Mouse (Mus musculus) ES-CJ7 (cell line): Measurements from ENCODE around the gene Auts2.

ENCODE experiments used
- DNase-seq: peaks from one replicate; pipeline ENCODE4 v3.0.0; 2011; ENCODE audit warnings: low read depth, low spot score

Auts2 gene

DNA sequence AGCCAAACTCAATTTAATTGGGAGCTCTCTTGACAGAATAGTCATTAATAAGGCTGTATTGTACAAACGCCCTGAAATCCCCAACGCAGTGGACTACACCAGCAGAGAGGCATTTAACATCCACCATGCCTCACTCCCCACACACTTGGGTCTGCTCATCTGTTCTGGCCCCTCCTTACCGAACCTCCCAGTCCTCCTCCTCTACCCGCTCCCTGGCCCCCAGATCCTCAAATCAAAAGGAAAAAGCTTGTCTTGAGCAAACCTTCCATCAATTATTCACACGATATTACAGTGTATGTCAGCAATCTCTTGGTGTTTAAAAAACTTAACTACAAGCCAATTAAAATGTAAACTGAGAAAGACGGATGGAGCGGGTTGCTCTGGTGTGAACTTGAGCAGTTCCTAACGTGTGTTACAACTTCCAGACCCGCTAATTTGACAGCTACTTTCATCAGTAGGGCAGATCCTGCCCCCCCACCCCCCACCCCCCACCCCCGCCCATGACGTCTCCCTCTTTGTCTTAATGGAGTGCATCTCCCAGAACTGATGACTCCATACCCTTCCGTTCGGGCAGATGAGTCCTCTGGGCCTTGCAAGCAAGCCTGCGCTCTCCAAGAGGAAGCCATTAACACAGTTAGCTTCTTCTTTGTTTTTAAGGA is 703.4 kb downstream of the Auts2 start:
- no peak for DNase-seq

DNA sequence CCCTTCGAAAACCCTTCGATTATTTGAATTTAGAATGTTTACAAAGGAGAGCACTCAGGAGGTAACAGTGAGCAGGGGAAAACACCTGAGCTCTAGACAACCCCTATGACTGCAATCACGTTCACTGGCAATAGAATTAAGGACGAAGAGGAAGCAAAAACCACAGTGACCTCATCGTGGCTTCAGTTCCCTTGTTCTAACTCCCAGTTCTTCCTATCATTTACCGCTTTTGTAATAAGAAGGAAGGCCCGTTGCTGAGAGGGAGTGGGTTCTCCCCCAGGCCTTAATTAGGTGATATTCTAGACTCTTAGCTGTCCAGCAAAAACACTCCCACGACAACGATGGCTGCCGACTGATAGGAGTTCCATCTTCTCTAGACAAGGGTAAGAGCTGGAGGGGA is 704.1 kb downstream of the Auts2 start:
- DNase-seq, result no peak

DNA sequence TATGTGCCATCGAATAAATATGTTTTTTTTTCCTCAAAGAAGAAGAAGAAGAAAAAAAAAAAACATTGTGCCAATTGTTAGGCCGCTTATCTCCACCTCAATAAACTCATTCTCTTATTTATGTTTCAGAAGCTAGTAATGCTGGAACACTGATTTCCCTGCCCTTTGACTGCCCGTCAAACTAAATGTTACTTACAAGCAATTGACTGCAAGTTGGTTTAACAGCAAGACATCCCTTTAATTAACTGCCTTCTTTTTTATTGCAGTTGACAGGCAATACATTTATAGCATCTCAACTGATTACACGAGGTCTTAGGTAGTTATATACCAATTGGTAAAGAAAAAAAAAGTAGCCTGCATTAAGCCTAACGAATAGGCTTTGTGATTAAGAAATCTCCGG is 705.1 kb downstream of the Auts2 start:
- no peak for DNase-seq

DNA sequence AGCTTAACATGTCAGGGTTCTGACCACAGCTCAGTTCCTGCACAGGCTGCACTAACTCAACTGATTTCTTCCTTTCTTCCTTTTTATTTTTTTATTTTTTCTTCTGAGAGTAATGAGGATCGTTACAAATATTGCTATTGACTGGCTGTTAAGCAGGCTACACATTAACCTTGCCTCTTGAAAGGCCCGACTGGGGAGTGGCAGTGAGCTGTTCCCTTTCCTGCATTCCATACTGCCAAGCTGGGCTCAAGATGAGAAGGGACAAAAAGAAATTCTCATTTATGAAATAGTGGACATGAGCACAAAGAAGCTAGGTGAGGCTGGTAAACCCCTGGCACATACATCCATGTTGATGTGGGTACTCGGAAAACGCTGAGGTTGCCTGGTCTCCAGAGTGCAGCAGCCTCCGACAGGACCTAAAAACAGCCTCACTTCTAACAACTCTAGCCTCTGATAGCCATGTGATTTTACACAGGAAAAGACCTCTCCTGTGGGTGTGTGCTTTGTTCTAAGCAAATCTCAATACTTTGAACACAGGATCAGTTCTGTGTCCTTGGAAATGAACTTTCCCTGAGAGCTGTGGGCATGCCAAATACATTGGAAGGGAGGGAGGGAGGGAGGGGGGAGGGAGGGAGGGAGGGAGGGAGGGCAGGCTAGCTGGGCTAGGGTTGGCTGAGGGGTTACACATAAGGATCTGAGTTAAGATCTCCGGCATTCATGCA is 707.0 kb downstream of the Auts2 start:
- DNase-seq, result no peak

DNA sequence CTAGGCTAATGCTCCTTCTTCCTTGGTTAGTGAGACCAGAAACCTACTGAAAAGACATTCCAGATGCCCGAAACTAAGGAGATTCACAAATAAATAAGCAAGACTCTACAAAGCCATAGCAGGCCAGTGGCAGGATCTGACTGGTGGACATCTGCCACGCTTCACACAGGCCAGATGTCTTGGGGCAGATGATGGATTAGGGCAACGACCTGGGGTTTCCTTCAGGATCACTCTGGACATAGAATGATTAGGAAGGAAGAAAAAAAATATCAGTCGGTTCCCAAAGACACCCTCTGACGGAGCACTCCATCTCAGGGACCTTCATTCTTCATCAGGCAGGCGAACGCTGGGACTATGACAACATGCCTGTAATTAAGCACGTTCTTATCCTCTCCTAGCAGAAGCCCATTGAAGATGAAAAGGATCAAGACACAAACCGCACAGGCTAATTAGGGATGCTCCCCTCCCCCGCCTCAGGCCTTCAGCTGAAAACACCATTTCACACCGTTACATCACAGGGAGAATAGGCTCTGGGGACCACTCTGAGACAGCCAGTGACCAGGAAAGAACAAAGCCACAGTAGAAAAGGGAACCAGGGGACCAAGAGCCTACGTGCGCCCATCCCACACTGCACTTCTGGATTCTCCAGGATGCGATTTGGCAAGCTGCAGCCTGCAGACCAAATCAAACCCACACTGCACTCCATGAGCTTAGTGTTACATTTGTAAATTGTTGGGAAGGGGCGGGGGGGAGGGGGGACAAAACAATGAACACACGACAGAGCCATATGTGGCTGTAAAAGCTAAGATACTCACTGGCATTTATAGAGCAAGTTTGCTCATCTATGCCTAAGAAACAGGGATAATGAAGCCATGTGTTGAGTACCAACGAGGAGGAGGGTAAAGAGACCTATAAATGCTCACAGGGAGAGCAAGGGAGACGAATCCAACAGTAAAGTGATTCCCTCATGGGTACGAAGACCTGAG is 710.0 kb downstream of the Auts2 start:
- DNase-seq, result no peak

DNA sequence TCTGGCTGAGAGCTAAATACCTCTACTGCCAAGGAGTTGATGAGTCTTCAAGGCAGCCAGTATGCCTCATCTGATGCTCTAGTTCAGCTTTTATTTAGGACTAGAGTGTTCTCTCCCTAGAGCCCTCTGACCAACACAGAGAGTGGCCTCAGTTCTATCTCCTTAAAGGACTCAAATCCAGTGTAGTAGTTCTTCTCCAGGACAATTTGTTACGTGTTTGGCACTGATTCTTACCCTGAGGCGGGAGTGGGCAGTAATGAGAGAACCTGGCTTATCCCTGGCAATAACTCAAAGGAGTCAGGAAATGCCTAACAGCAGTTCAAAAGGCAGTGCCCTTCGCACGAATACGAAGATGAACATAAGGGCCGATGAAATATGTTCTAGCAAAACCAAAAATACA is 713.0 kb downstream of the Auts2 start:
- no peak for DNase-seq

DNA sequence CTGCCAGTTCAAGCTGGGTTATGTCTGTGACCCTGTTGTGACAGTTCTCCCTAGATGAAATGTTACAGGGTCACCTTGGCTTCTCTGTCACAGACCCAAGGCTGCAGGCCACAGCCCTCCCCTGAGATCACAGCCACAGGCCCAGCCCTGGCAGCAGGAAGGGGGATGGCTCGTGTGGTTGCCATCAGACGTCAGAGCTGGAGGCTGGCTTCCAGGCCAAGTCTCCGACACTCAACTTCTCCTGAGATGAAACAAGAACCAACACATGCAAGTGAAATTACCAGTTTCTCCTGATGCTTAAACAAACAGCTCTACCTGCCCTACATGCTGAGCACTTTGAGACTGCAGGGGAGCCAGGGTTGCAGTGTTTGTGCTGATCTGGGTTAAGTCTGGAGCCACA is 713.9 kb downstream of the Auts2 start:
- DNase-seq, result no peak

DNA sequence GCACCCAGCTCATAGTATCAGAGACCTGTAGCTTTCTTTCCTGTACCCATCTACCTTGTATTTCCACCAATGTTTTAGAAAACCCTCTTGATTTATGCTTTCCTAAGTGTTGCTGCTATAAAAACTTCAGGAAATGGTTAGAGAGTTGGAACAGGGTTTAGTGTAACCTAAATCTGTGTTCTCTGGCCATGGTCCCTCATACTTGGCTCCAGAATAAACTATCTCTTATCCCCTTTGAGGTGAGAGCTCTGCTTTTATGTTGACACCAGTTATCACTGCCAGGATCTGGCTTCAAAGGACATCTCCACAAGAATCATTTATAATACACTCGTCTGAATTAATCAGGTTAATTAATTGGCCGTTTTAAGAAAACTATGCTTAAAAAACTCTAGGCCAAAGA is 714.5 kb downstream of the Auts2 start:
- DNase-seq, result no peak

DNA sequence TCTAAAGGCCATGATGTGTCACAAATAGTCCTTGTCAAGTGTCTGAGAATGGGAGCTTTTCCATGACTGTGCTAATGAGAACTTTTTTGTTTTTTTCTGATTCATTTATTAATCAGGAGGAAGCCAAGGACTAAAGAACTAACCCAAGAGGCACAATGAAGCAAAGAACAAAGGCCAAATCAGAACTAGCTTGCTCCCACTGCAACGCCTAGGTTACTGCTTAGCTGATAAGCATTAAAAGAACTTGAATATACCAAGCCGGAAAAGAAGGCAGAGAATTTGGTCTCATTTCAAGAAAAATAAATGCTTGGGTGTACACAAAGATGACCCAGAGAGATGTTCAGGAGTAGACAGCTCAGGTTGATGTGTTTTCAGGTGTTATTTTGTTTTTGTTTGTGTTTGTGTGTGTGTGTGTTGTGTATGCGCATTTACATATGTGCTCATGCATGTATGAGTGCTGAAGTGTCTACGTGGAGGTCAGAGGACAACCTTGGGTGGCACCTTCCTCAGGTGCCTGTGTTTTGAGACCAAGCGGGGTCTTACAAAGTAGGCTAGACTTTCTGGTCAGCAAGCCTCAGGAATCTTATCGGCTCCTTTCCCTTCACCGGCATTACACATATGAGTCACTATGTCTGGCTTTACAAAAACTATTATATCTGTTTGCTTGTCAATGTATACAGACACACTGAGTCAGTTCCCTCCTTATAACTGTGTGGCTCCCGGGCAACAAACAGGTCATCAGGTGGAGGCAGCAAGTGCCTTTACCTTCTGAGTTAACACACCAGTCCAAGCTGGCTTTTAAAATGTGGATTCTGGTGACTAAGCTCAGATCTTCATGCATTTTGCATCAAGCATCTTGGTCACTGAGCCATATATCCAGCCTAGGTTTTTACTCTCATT is 716.5 kb downstream of the Auts2 start:
- no peak for DNase-seq

DNA sequence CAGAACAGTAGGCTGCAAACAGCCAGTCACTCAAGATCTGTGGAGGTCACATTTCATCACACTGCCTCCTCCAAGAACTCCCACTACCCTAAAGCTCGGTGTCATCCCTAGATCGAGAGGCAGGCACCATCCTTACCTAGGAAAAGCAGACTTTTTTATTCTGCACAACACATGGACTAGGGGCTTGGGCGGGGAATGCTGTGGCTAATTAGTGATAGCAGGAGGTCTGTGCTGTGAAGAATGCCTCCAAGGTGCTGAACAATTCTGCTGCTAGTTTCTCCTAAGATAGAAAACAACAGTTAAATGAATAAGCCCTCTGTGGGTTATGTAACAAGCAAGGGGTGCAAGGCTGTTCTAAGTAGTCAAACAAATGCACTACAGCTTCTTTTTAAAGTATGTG is 717.7 kb downstream of the Auts2 start:
- no peak for DNase-seq

DNA sequence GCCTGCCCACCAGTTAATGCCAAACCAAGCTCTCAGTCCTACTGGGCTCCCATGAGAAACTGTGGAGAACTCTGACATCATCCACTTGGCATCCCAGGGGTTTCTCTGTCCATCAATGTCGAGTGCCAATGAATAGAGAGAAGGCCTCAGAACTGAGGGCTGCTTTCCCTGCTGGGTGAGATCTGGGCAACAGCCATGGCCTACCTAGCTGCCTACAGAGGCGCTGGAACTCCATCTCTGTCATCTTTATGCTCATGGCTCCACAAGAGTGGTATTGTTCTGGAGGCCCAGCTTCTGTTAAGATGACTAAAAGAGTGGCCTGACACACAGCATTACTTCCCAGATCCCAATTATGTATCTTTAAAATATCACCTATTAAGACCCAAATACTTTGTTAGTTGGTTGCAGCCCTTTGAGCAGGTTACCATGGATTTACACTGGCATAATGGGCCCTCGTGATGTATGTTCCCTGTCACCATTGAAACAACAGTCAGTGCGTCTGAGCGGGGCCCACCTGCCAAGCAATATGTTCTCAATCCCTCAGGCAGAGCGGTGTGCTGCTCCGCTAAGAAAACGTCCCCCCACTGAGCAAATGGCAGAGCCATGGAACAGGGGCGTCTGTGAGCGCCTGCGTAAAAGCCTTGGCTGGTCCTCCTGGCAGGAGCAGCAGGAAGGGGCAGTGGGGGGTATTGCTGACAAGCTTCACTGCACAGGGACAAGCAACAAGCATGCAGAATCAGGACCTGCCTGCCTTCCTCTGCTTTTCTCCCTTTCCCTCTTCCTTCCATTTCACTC is 718.8 kb downstream of the Auts2 start:
- no peak for DNase-seq

DNA sequence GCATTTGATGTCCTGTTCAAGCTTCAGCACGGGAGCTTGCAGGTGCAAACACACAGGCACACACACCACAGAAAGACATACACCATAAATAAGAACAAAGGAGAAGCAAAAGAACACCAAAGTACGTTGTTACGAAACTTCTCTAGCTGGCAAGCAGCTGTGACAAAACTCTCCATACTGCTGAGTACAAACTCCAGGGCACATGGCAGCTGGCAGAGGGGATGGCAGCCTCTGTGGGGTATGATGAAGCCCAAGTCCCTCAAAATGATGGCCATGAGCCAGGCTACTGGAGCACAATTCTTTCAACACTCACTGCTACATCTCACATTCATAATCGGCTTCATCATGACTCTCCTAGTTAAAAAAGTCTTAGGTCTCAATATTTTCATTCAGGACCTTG is 721.7 kb downstream of the Auts2 start:
- no peak for DNase-seq

DNA sequence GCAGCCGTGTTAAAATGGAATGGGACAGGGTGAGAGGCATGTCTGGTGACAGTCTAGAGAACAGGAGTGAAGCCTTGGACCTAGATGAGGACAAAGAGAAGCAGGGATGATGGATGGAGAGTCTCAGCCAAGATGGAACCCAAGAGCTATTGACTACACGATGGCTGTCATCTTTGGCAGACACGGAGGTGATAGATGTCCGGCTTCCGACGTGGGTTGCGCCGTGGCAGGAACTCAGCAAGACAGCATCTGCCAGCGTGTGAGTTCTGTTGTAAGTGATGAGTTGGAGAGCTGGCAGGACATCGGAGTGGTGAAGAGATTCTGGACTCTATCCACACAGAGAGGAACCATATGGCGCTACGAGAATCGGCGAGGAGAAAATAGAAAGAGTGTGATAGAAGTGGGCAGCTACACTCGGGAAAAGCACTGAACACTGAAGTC is 723.9 kb downstream of the Auts2 start:
- DNase-seq, result no peak

DNA sequence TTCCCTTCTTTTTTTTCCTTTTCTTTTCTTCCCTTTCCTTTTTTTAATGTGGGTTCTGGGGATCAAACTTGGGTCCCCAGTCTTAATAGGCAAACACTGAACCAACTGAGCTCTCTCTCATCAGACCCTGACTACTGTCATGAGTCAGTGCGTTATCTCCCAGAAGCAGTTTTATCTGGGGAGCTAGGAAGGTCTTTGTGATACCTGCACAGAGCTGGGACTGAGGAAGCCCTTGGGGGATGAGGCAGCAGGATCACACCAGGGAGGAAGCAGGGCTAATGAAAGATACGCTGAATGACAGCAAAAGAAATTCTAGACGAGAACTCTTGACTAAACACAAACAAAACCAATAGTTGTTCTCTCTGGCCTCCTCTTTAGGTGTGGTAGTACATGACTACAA is 727.6 kb downstream of the Auts2 start:
- no peak for DNase-seq

DNA sequence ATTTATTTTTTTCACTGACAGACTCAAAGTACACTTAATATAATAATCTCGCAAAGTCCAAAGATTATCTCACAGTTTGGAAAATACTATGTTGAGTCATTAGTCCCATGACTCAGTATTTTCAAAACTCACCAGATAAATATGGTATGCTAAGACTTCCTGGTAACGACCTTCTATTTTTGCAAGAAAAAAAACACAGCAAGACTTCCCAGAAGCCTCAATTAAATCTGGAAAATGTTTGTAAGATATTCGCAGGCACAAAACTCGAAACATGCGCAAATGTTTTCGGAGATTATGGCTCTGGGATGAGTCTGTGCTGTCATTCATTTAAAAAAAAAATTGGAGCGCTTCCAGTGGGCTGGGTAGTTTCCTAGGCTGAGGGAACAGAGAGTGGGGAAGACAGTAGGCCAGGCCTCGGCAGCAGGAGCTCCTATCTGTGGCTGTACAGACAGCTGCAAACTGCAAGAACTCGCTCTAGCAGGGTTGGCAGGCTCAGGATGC is 728.6 kb downstream of the Auts2 start:
- no peak for DNase-seq

DNA sequence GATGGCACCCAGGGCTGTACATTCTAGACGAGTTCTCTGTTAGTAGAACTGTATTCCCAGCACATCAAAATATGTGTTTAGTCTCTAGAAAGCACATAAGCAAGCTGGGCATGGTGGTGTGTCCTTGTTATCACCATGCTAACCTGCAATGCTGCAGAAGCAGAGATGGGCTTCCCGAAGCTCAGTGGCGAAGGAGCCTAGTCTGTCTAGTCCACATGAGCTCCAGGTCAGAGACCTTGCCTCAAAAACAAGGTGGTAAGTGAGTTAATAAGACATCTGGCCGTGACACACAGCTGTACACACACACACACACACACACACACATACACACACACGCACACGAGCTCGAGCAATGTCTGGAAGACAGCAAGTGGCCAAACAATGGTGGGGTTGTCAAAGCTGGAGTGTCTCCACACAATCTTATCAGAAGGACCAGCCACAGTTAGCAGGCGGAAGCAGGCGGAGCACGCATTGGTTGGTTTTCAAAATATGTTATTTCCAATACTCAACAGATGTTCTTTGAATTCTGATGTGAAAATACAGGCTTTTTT is 729.1 kb downstream of the Auts2 start:
- DNase-seq, result no peak

DNA sequence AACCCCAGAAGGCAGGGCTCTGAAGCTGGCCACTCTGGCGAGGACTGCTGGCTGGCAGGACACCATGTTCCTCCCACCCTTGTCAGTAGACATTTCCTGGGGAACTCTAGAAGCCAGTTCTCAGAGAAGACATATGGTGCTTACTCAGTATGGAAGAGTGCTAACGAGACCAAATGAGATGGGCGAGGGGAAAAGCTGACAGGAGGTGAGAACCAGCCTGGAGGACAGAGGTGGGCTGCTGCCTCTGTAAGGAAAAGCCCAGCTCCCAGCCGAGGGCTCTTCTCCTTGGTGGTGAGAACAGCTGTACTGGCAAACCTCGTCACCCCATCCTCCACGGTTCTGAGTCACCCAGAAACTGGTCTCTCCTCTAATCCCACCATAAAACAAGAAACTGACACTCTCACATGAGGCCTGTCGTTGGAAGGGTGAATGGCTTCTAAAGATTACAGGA is 729.8 kb downstream of the Auts2 start:
- no peak for DNase-seq

DNA sequence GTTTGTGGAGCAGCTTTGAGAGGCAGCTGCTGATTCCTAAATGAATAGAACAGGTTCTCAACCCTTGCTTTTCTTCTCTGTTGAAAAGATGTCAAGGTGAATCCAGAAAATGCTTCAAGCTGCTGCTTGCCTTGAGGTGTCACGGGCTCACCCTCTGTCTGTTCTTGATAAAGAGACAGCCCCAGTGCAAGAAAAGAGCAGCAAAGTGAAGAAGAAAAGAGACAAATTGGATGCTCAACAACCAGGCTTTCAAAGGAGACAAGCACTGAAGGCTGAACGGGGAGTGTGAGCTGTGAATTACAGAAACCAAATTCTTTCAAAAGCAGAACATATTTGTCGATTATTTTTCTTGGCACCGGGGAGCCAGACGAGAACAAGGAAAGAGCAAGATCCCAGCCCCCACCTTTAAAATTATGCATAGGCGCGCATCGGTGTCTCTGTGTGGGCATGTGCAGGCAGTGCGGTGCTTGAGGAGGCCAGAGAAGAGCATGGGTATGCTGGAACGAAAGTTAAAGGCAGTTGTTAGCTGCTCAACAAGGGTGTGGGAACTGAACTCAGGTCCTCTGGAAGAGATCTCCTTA is 730.6 kb downstream of the Auts2 start:
- DNase-seq, result no peak

DNA sequence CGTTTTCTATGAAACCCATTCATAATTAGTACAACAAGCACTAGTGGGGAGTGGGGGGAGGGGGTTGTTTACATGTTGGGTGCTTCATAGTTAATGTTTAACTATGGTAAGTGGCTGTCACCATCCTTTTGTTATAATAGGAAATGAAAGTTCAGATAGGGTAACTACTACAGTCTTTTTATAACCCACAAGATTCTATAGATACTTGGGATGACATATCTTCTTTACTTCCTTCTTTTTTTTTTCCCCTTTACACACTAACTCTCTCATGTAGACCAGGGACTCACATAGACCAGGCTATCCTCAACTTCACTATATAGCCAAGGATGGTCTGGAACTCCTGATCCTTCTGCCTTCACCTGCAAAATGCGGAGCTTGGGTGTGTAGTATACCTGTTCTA is 736.8 kb downstream of the Auts2 start:
- no peak for DNase-seq

DNA sequence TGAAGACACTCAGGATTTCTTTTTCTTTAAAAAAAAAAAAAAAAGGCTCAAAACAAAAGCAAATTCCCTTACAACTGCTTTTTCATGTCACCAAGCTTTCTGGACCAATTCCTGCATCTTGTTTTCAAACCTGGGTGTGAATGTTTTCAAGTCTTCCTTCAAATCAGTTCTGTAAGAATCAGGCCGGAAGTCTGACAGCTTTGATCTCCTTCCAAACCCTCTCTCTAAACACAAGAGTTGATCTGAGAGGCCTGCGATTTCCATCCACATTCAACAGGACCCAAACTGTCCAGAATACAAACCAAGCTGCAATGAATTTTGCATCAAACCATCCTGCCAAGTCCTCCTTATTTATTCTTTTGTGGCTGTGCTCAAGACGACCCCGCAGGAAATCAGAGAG is 737.9 kb downstream of the Auts2 start:
- DNase-seq, result no peak
